Mouse (Mus musculus) retina, embryonic 14.5 days (tissue): Measurements from ENCODE around the gene Traf7.

Experiments
- DNase-seq: peaks from one replicate; pipeline ENCODE4 v3.0.0-alpha.2; 2015; ENCODE audit warnings: low spot score

Traf7 gene

DNA sequence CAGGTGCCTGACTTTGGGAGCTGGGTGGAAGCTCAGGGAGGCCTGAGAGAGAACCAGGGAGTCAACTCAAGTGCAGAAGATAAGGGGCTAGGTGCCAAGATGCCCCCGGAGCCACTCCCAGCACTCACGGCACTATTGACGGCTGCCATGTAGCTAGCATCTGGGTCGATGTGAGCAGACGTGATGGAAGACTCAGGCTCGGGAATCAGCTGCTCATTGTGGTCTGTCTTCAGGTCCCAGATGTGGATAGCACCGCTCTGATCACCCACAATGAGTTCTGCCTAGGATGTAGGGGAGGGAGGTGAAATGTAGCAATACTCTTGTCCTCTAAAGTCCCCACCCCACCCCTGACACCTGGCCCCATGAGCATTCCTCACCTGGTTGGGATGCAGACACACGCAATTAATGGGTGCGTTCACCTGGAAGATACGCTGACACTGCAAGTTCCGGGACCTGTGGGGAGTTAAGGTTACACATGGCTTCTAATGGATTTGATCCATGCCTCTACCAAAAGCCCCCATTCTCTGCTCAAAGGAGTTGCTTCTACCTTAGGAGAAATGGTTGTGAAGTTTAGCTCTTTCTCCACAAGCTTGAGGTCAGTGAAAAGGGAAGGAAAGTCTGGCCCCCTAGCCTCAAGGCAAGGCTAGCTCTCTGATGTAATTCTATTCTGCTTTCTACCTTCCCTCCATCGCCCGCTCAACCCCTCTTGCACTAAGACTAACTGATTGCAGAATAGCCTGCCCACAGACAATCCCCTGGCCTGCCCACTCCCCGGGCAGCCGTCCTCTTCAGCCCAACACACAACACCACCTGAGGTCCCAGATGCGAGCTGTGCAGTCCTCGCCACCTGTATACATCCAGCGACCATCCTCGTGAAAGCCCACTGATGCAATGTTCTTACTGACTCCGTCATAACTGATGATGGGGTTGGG is 50.4 kb downstream of the Traf7 start:
- DNase-seq = no peak

DNA sequence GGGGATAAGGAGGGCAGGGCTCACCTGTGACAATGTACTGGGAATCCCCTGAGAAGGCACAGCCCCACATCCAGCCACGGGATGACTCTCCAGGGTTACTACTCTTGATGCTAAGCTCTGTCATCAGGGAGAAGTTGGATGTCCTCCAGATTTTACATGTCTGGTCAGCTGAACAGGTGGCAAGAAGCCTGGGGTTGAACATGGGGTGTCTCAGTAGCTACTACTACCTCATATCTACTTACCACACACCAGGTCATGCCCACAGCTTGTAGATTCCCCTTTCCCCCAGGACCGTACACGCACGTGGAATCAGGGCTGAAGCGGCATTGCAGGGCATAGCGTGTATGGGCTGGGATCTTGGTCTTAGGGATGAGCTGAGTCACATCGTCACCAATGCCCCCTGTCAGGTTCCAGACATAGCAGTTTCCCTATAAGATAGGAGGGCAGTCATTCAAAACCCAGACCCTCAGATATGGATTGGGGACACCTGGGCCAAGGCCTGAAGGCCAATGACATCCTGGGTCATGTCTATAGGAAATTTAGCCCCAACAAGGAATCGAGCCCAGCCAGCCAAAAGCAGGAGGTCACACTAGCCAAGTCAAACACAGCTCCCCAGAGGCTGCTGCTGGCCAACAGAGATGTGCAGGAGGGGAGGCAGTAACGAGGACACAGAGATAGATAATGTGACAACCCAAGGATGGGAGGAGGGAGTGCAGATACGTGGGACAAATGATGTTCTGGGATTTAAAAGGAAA is 51.5 kb downstream of the Traf7 start:
- no peak for DNase-seq

DNA sequence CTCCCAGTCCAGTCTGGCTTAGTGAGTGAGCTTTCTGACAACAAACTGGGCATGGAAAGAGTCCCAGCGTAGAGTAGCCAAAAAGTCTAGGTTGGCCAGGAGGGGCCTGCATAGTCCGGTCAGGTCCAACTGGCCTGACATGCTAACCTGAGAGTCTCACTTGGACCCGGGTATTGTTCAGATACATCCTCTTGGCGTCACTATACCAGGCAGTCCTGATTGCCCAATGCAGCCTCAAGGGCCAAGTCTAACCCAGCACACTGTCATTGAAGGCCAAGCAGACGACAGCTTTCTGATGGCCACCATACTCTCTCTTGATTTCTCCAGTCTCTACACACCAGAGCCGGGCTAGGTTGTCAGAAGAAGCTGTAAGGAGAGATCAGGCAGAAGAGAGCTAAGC is 52.2 kb downstream of the Traf7 start:
- DNase-seq = no peak

DNA sequence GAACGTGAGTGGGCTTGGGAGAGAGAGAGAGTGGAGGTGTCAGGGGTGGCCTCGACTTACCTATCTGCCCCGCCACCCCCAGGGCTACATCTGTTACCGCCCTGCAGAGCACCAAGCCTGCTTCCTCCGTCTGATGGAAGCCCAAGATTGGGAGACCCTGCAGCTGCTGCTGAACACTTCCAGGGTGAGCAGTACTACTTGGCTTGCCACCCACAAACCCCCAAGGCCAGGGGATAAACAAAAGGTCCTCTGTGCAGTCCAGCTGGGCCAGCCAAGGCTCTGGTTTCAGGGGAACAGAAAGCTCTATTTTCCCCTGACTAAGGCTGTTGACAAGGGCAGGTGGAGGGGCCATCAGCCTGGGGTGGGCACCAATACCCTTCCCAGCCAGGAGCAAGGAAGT is 53.2 kb downstream of the Traf7 start:
- DNase-seq = no peak

DNA sequence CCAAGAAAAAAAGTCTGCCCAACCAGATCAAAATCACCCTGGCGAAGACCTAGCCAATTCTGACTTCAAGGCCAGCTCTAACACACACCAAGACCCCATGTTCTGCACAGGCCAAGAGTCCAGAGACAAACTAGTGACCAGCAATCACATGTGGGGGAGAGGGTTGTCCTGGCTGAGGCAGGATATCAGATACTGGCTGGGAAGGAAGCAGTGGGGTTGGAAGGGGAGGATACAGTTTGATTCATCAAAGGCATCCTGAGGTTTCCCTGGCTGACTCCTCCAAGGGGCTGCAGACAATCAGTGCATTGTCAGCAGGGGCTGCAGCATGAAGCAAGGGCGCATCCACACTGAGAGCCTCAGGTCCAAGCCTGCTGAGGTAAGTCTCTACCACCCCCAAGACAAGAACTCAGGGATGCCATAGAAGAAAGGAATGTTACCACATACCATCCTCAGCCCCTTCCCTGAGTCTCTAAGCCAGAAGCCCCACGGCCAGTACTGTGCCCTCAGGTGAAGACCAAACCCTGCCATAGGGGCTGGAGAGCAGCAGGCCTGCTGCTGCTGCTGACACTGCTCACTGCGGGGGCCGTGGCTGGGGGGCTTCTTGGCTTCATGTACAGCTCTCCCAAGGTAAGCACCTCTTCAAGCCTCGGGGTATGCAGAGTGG is 54.0 kb downstream of the Traf7 start, which contains the start of gene Bricd5:
Bricd5 (plus strand) TSS at position 273 of the 664 bp plus-strand sequence.
- no peak for DNase-seq

DNA sequence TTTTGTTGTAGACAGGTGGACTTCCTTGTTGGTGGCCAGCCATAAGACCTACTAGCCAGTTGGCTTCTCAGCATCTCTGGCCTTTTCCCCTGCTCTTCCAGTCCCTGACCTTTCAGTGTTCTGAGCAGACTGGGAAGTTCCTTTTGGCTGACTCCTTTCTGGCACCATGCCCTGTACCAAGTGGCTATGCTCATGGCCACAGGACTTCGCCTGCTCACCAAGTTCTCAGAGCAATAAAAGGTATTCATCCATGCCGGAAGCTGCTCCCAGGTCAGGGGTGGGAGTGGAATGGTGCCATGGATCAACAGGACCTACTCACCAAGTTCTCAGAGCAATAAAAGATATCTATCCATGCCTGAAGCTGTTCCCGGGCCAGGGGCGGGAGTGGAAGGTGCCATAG is 55.2 kb downstream of the Traf7 start:
- DNase-seq = no peak

DNA sequence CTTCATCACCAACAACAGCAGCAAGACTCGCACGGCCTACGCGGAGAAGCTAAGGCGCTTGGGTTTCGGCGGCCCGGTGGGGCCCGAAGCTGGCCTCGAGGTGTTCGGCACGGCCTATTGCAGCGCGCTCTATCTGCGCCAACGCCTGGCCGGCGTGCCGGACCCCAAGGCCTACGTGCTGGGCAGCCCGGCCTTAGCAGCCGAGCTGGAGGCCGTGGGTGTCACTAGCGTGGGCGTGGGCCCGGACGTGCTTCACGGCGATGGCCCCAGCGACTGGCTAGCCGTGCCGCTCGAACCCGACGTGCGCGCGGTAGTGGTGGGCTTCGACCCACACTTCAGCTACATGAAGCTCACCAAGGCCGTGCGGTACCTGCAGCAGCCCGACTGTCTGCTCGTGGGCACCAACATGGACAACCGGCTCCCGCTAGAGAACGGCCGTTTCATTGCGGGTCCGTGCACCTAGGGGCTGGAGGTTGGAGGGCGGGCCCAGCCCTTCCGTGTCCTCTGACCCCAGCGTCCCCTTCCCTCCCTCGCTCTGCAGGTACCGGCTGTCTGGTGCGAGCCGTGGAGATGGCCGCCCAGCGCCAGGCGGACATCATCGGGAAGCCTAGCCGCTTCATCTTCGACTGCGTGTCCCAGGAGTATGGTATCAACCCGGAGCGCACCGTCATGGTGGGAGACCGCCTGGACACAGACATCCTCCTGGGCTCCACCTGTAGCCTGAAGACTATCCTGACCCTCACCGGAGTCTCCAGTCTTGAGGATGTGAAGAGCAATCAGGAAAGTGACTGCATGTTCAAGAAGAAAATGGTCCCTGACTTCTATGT is 56.8 kb downstream of the Traf7 start:
- peak; percentile 49 for DNase-seq

DNA sequence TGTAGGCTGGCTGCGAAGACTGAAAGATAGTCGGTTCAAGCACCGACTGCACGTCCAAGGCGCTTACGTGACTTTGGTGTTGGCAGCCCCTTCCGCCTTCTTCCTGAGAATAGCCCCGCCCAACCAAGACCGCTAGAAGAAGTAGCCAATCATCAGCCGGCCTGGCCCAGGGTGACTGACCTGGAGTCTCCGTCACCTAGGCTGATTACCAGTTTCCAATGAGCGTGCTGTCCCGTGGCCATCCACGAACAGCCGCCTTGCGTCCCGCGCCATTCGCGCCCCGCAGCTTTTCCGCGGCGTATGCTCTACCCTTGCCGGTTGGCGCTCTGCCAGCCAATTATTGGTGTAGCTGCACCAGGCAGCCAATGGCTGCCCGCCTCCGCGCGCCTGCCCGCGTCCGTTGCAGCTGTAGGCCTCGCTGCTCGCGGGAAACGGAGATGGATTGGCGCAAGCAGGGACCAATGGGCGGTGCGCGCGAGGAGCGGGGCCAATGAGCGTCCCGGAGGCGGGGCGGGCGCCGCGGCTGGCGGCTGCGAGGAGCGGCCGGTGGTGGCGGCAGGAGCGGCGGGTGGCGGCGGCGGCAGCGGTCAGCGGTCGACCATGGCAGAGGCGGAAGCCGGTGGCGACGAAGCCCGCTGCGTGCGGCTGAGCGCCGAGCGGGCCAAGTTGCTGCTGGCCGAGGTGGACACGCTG is 57.7 kb downstream of the Traf7 start, which contains the start of the genes E4f1 and Pgp:
E4f1 (minus strand) TSS at position 404 of the 693 bp plus-strand sequence.
Pgp (plus strand) TSS at position 483 of the 693 bp plus-strand sequence.
- DNase-seq = peak; percentile 98

DNA sequence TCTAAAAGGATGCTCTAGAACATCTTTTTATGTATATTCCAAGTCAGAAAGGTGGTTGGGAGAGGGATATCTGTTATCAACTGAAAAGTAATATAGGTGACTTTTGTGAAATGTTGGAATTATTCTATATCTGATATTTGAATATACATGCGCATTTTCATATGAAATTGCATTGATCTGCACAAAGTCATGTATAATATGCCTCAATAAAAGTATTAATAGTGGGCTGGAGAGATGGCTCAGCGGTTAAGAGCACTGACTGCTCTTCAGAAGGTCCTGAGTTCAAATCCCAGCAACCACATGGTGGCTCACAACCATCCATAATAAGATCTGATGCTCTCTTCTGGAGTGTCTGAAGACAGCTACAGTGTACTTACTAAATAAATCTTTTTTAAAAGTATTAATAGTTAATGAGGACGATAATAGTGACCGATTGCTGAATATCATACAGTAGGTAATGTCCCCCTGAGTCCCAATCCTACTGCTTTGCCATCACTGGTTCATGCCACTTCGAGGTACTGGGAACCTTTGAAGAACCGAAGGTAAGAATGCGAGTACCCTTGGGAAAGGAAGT is 58.3 kb downstream of the Traf7 start:
- no peak for DNase-seq

DNA sequence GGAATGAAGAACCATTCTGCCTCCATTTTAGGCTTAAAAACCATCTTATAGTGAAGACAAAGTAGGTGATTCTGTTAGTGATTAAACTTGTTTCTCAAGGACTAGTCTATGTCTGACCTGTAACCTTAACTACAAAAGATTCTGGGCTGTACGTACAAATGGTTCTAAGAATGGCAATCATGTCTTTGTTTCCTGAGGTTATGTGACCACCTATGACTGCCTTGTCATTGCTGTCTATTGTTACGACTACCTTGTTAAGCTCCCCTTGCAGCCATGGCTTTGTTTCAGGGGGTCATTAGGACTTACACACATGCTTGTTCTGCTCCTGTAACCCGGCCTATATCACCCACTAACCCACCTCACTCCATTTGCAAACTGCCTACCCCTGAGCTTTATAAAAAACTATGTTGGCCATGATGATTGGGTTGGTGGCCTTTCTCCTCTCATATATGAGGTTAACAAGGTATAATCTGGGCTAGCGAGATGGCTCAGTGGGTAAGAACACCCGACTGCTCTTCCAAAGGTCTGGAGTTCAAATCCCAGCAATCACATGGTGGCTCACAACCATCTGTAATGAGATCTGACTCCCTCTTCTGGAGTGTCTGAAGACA is 59.0 kb downstream of the Traf7 start:
- DNase-seq = no peak

DNA sequence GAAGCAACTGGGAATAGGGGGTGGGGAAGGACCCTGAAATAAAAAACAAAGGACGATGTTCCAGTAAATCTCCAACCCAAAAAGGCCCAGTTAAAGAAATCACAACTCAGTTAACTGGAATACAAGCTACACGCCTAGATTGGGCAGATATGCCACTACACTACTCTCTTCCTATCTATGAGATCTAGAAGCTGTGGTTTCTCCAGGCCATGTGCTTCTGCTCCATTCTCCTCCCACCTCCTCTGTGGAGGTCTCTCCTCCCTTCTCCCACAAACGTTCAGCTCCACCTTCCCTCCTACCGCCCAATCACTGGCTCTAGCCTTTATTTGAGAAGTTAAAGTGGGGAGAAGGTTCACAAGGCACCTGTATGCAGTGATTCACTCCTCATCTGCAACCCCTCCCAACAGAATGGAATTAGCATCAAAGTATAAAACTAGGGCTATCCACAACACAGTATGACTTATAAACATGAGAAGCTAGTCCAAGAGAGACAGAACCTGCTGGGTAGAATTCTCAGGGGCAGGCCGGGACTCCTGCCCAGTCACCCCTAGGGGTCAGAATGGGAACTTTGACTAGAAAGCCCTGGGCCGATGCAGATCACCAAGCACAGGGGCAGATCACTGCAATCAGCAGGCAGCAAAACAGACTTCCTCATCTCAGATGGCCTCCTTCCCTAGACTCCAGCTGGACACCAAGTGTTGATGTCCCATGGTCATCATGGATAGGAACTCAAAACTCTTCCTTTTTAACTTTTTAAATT is 64.2 kb downstream of the Traf7 start:
- DNase-seq = peak; percentile 57

DNA sequence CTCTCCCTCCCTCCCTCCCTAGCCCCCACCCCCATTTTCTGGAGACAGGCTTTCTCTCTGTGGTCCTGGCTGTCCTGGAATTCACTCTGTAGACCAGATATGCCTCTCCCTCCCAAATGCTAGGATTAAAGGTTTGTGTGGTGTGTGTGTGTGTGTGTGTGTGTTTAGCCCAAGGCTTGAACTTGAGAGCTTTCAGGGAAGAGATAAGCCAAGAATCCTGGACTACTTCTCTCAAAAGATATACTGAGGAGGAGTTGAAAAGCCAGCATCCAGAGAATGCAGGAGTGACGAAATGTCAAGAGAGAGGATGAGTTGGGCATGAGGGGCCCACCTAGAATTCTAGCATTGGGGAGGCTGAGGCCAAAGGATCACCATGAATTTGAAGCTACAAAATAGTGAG is 64.8 kb downstream of the Traf7 start:
- DNase-seq = no peak

DNA sequence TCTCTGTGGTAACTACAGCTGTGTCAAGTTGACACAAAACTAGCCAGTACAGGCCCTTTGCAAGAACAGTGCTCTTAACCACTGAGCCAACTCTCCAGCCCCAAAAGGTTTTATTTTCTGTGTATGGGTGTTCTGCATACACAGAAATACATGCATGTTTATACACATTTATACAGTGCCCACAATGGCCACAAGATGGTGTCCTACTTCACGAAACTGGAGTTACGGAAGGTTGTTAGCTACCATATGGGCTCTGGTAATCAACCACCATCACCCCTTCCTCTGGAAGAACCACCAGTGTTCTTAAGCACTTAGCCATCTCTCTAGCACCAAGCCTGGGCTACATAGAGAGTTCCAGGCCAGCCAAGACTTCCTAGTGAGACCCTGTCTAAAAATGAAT is 66.2 kb downstream of the Traf7 start:
- peak; percentile 78 for DNase-seq
